Mouse (Mus musculus) heart, adult 2 months (tissue): ENCODE results near the gene Dkkl1.

Experiments used
- CTCF ChIP-seq: fragments of 200-600 bp; IDR thresholded peaks from 2 replicates; pipeline ENCODE4 v1.8.1; 2022; ENCODE audit warnings: antibody characterized with exemption, mild to moderate bottlenecking, moderate library complexity
- POLR2A ChIP-seq: fragments of 200-500 bp; IDR thresholded peaks from 2 replicates; pipeline ENCODE4 v1.6.1; 2011; ENCODE audit warnings: mild to moderate bottlenecking, low read depth, low read length, control low read depth; ENCODE audit not compliant: insufficient read depth

DNA sequence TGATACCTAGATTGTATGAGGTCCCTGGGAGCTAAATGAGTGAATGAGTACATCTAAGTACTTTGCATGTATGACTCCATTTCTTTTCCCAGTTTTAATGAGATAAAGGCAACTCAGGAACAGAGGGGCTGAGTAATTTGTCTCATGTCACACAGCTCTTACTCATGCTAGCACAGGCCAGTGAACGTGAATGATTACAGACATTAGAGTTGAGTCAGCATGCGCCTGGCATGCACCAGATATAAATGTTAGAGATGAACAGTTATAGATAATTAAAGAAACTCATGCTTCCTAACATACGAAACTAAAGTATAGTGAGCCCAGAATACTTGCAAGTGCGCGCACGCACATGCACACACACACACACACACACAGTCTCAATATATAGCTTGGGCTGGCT, 21.8 kb downstream of the Dkkl1 start:
- TF ChIP-seq POLR2A (no peak), CTCF (no peak)
